Mouse (Mus musculus) lung, postnatal 0 days (tissue): ENCODE results near the gene Nmnat2.

Source experiments
- CTCF ChIP-seq: IDR thresholded peaks from 2 replicates; pipeline ENCODE4 v1.5.1; 2016; ENCODE audit warnings: antibody characterized with exemption, mild to moderate bottlenecking
- EP300 ChIP-seq: IDR thresholded peaks from 2 replicates; pipeline ENCODE4 v1.6.1; 2016; ENCODE audit warnings: antibody characterized with exemption, mild to moderate bottlenecking, control low read depth

DNA sequence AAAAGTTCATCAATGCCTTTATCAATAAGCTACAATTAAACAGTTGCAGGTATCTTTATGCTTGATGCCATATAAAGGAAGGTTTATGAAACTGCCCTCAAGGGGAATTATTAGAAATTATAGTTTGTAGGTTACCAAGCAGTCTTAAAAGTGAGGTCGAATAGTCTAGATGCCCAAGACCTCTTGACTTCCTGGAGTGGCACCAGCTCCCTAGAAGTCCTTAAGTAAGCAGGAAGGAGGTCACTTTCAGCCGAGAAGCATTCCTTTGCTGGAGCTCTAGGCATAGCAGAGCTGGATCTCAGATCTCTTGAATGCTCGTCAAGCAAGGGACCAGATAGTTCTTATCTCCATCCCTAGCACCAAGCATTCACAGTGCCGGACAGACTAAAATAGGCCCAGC, 172.8 kb downstream of the Nmnat2 start:
- TF ChIP-seq CTCF, result no peak
- peak; percentile 64 for TF ChIP-seq EP300
